Mouse (Mus musculus) neutrophil, adult 5-6 weeks (primary cell): ENCODE data around the gene Cd101. TPM values are rescaled to one million over a fixed set of nuclear protein-coding genes. Genes with fewer than 3 reads are reported as not detected.
A peak's percentile ranks its signal among the peaks of the same experiment; 100 is the strongest.

Experiments used
- ATAC-seq: fragments of 151-379, 151-347 bp; 2 replicates; pipeline ENCODE4 v1.8.0; 2017; ENCODE audit warnings: mild to moderate bottlenecking, moderate TSS enrichment; ENCODE audit not compliant: insufficient number of reproducible peaks, poor library complexity, low FRiP score, severe bottlenecking; ENCODE audit errors: extremely low read depth
- total RNA-seq: library from RNA; stranded (forward); fragments of 200-1000 nt; gene quantifications from 2 replicates; pipeline ENCODE4 v1.2.3, GENCODE M21; 2017

Cd101 gene
- total RNA-seq, result 264 and 265 TPM in 2 replicates

DNA sequence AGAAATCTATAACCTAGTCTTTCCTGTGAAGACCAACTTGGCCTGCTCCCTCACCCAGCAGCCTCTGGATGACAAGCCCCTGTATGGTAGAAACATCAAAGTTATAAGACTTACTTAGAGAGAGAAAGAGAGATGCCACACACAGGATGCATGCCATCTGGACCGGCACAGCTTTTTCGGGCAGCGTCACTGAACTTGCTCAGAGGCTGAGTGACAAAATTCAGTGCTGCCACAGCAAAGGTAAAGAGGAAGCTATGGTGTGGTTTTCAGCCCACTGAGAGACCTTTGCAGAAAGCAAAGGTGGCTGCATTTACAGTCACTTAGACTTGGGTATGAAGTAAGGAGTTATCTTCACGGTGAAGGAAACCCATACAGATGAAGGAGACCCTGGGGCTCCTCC is at the start of gene Cd101:
Gene Cd101, minus strand, starts transcription at position 218 of the 400 bp plus-strand sequence.
- peak; percentile 65 for ATAC-seq

DNA sequence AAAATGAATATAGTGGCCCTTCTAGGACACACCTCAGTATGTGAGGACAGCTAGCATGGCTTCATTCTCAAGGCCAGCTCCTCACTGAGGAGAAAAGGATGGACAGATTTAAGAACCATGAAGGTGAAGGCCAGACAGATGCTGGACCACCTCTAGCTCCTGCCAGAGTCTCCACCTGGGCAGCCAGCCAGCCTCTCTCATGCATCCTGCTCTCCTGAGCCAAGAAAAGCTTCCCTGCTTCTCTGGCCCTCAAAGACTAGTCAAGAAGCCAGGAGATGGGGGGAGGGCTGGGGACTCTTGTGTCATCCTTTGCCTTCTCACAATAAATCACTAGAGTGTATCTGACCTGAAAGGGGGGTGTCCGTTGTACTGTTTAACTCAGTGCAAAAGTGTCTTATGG is 49.0 kb upstream of the Cd101 start:
- ATAC-seq, result no peak

DNA sequence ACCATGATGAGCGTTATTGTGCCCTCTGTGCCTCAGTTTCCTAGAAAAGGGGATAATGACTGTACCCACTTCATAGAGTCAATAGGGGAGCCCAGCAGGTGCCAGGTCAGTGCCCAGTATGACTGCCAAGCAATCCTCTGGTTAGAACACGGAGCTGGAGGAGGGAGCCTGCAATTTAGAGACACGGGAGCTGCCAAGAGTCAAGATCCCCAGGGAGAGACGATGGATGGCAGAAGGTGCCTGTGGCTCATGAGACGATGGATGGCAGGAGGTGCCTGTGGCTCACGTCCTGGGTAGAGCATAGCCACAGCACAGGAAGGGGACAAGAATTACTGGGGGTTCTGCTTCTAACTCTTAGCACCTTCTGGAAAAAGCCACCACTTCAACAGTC is 48.3 kb upstream of the Cd101 start:
- ATAC-seq, result no peak

DNA sequence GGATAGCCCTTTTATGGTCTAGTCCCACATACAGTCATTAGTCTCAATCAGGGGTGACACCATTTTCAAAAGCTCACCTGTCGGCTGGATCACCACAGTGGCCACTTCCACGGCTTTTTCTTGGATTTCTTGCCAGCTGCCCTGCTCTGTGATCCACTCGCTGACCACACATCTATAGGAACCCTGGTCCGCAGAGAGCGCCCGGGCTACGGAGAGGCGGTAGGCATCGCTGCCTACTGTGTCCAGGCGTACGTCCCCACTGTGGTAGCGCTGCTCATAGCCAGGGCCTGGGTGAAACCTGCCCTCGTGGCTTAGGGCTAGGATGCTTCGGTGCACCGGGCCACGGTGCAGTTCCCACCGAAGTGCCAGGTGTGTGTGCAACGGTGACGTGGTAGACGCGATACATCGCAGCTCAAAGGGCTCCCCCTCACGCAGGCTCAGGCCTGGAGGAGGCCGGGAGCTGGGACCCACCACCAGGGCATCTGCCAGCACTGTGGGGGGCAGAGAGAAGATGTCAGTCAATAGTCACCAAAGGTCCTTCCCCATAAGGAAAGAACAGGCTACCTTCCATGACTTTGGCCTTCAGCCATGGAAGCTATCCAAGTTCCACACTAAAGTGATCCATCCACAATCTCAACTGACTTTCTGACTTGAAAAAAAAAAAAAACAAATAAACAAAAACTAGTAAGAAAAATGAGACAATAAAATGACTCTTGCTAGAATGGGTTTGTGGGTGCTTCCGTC is 47.8 kb upstream of the Cd101 start:
- ATAC-seq, result no peak

DNA sequence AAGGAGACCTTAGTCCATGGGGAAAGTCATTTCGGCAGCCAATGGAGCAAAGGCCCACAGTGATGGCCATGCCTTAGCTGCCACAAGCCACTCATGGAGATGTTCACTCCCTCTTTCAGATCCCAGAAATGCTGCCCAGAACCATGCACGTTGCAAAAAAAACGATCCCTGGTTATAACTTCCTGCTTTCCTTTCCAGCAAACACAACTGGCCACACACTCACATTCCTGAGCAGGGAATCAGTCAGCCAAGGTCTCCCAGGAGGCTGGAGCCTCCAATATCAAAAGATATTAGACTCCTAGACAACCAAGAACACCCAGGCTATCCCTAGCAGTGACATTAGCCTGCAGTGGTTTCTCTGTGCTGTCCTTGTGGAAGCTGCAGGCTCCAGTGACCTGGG is 46.5 kb upstream of the Cd101 start:
- ATAC-seq, result no peak

- no peak for ATAC-seq
Observed at GRCm38 (mm10) chr3:101073384-101073783, 44.0 kb upstream of the Cd101 start.

- no peak for ATAC-seq
Observed at GRCm38 (mm10) chr3:101072506-101073215, 43.3 kb upstream of the Cd101 start.

DNA sequence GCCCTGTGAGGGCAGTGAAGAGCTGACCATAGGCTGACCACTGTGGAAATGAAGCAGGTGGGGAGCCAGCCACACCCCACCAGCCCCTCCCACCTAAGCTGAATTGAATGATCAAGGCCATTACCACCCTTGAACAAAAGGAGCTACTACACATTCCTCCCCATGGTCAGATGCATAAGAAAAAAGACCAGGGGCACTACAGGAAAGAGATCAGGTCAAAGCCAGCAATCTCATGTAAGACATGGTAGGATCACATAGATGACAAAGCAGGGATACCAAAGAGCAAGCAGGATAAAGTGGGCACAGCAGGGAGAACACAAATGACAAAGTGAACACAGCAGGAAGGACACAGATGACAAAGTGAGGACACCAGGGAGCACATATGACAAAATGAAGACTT is 42.2 kb upstream of the Cd101 start:
- no peak for ATAC-seq

GRCm38 (mm10) chr3:101070796-101071235 is 41.5 kb upstream of the Cd101 start:
- no peak for ATAC-seq

DNA sequence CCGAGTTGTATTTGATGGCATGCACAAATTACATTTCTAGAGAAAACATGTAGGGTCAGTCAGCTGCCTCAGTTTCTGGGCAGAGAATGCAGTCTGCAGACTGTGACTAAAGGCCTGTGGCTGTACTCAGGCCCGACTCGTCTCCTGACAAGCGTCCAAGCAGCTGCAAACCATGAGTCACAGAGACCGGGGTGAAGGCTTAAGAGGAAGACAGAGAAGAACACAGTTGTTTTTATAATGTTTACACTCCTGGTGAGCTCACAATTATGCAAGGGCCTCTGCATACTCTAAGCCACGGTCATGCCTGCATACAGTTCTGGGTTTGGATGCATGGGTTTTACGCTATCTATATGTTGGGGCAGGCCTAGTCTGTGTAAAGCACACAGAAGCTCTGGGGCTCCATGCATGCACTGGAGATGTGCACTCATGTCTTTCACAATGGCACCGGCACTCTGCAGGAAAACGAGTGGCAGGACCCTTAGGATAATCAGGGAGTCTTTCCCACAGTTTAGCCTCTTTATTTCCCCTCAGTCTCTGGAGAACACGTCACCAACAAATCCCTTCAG is 41.0 kb upstream of the Cd101 start:
- no peak for ATAC-seq

GRCm38 (mm10) chr3:101068701-101069100 is 39.3 kb upstream of the Cd101 start:
- ATAC-seq, result no peak

- ATAC-seq, result peak; percentile 33
Observed at GRCm38 (mm10) chr3:101066175-101066574, 36.8 kb upstream of the Cd101 start.

DNA sequence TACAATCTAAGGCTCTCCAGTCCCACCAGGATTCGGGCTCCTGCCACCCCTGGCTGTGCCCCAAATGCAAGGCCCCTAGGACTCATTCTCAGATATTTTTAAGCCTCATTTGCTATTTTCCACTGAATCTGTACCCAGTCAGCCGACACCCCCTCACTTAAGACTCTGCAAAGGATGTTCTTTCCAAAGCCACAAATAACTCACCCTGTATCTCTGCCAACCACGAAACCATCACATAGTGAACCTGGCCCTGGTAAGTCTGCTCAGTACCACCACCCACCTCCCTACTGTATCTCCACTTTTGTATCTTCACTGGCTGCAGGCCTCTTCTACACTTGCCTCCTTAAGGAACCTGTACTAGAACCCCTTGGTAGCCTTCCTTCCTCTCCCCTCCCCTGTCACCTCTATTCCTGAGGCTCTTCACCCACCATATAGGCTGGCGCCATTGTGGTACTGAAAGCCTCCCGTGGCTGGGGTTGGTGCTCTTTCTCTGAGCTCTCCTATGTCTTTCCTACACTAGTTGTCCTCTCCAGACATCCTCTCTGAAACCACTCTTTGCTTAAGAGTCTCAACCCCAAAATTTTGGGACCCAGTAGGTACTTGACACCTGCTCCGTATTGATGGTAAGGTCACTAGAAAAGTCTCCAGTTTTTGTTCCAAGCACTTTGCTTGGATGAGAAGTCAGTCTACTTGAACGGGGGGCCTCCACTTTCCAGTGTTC is 32.7 kb upstream of the Cd101 start:
- ATAC-seq, result no peak

GRCm38 (mm10) chr3:101059214-101059613 is 29.9 kb upstream of the Cd101 start:
- no peak for ATAC-seq

DNA sequence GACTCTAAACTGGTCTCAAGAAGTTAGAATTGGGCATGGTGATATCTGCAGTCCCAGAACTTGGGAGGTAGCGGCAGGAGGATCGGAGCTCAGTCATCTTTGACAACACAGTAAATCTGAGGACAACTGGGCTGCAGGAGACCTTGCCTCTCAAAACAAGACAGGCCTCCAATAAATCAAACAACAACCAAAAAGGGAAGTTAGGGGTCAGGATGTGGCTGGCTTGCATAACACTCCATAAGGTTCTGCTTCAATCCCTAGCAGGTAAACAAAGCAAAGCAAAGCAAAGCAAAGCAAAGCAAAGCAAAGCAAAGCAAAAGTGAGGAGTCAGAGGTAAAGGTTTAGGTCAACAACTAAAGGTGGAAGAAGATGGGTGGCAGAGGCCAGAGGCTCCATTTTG is 28.8 kb upstream of the Cd101 start:
- ATAC-seq, result peak; percentile 72

- ATAC-seq, result no peak
Observed at GRCm38 (mm10) chr3:101055216-101055615, 25.9 kb upstream of the Cd101 start.

DNA sequence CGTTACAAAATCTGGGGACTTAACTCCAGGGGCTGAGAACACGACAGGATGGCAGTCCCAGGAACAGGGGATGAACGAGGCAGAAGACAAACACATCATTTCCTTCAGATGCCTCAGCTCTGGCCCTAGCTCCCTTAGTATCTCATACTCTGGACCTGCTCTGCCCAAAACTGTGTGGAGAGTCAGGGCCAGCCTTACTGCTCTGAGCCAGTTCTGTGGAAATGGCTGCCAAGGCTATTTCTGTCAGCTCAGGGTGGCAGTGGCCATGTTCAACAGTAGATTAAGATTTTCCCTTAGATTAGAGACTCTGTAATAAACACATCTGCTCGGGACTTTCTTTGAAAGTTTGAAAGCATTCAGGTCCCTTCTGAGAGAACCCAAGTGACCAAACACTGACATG is 22.2 kb upstream of the Cd101 start:
- no peak for ATAC-seq

DNA sequence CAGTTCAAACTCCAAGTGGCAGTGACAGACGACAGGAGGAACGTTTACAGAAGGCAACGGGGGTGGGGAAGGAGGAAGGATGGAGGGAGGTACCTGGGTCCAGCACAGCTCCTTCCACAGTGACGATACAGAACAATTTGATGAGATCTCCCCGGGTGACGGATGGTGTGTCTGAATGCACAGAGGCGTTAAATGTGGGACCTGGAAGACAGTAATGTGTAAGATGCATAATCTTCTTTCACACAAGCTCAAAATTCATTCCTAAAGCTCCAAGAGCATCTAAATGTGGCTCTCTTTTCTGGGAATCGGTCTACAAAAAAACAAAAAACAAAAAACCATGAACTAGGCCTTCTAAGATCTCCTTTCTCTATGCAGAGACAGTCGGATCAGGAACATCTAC is 20.6 kb upstream of the Cd101 start:
- no peak for ATAC-seq

DNA sequence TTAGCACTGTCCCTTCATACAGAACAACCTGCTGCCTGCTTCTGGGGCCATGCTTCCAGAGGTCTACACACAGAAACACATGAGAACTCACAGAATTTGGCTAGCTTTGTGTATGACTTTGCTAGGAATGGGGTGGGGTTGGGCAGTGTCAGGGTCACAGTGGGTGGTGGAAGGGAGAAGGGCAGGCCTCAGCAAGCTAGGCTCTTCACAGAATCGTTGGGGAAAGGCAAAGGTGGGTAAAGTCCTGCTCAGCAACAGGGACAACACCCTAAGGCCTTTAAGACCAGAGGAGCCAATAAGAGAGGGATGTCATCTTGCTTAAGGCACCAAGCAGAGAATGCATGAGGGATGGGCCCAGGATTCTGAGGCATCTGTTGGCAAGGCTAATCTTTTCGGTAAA is 19.4 kb upstream of the Cd101 start:
- ATAC-seq, result no peak
